Mouse (Mus musculus) adrenal gland, adult 18-20 months (tissue): ENCODE data around the gene Trp53rkb. TPM values are rescaled to one million over a fixed set of nuclear protein-coding genes. Genes with fewer than 3 reads are reported as not detected.
"Not testable (repeated sequence)": the region's sequence is repeated elsewhere in the genome, so short reads cannot be mapped to it uniquely, and the experiment has no call there.

ENCODE experiments used
- DNase-seq, 2 experiments: peaks; one replicate each; pipeline ENCODE4 v3.0.0; 2021 to 2022; ENCODE audit warnings: low spot score in 2 of 2
- long read RNA-seq, 2 experiments: library from polyadenylated mRNA; stranded (forward); transcript quantifications; one replicate each; pipeline ENCODE4 v2.0.0; 2021
- total RNA-seq, 2 experiments: library from RNA; stranded (reverse); gene quantifications; 1 replicate in 1 of 2; 2 replicates in 1 of 2; pipeline ENCODE4 v1.2.3; 2021

Gene Trp53rkb
- total RNA-seq, result 1 to 10 TPM; 4.2 to 5.7 TPM
- long read RNA-seq, experiment 1, full-length matches to known transcripts, result 3 of 4 reads
- long read RNA-seq, experiment 1, partial matches to known transcripts, result 0 of 4 reads
- long read RNA-seq, experiment 1, other reads (novel, unspliced or antisense), result 1 of 4 reads
- long read RNA-seq, experiment 2, full-length matches to known transcripts, result 10 of 11 reads
- long read RNA-seq, experiment 2, partial matches to known transcripts, result 0 of 11 reads
- long read RNA-seq, experiment 2, other reads (novel, unspliced or antisense), result 1 of 11 reads

DNA sequence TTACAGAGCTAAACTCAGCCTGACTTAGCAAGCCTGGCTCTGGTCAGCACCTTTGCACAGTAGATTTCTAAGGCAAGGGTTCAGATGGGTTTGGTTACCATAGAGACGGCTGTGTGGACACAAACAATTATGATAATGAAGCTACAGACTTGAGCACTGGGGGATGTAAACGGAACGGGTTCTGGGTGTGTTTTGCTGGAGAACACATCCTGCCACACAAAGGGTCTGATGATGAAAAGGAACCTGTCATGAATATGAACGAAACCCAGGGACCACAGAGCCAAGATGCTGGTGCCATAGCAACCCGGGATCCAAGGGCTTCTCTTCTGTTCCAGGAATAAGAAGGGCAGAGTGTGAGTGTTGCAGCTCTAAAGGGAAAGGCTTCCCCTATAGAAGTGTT, at the start of gene Trp53rkb:
Trp53rkb (plus strand) TSS at position 177 of the 400 bp plus-strand sequence.
- no peak for DNase-seq

DNA sequence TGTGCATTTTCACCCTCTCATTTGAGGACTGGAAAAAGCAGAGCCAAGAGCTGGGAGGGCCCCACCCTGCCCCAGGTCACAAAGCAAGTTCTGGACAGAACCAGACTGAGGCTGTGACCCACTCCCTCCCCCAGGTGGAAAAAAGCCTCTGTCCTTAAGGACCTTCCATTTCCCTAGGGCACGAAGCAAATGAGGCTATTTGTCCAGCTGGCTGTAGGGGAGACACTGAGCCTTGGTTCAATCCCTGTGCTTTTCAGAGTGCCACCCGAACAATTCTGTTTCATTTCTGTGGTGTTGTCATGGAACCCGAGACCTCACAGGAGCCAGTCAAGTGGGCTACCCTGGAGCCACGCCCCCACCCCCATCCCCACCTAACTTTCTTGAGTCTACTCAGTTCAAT, 48.8 kb upstream of the Trp53rkb start:
- DNase-seq, result no peak

DNA sequence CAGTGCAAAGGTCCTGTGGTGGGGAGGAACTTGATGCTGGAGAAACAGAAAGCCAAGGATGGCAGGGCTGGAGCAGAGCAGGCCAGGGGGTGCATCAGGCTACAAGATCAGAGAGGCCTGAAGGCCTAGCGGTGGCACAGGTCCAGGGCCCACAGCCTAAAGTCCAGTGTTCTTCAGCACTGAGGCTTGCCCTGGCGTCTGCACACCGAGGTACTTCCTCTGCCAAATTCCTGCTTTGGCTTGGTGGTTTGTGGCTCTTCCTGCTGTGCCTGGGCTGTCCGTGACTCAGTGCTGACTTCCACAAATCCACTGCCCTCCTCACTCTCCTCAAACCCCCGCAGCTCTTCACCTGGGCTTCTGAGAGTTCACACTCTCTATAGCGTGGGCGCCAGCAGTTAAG, 47.9 kb upstream of the Trp53rkb start:
- DNase-seq, result no peak

DNA sequence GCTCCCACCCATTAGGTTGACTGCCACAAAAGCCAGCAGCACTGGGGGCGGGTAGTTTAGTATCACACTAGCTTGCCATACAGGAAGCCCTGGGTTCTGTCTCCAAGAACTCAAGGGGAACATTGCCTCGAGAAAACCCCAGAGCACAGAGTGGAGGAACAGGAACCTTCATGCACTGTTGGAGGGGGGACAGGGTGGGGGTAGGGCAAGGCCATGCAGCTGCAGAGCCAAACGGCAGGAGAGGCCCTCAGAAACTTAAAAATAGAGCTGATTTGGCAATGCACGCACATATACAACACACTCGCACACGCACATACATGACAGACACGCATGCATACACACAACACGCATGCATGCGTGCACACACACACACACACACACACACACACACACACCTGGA, 46.5 kb upstream of the Trp53rkb start:
- DNase-seq, result no peak

DNA sequence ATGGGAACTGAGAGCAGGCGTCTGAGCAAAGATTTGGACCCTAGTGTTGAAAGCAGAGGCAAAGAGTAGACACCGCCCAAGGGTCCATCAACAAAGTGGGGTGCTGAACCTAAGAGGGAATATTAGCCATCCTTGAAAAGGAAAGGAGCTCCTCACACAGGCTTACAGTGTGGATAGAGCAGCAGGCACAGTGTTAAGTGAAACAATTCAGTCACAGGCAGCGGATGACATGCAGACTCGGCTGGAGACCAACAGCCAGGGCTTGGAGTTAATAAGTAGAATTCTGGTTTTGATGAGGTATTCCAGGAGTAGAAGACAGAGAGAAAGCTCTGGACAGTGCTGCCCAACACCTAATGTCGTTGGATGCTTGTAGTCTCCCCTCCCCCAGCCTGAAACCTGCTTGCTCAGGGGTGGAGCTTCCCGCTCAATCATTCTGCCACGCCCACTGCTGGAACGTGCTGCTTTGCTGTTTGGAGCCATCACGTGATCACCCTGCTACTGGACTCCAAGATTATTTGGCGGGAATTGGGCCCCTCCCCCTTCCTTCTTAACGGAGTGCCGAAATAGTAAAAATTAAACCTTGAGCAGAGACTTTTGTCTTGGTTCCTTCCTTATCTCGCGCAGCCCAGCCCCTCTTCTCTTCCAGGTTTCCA, 45.9 kb upstream of the Trp53rkb start:
- not testable (repeated sequence) for DNase-seq

DNA sequence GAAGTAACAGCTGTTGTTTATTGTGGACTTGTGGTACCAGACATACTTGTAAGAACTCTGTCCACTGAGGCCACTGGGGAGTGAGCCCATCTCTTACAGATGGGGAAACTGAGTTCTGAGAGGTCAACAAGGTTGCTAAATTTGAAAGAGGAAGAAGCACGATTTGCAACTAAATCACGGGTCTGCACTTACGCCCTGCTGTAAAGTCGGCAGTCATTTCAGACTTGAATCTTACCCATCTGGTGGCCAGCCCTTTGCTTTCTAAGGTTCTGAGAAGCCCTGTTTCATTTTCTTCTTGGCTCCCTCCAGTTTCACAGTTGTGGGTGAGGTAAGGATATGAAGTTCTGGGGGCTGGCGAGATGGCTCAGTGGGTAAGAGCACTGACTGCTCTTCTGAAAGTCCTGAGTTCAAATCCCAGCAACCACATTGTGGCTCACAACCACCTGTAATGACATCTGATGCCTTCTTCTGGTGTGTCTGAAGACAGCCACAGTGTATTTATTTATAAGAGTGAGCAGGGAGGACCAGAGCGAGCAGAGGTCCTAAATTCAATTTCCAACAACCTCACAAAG, 41.6 kb upstream of the Trp53rkb start:
- no peak for DNase-seq

DNA sequence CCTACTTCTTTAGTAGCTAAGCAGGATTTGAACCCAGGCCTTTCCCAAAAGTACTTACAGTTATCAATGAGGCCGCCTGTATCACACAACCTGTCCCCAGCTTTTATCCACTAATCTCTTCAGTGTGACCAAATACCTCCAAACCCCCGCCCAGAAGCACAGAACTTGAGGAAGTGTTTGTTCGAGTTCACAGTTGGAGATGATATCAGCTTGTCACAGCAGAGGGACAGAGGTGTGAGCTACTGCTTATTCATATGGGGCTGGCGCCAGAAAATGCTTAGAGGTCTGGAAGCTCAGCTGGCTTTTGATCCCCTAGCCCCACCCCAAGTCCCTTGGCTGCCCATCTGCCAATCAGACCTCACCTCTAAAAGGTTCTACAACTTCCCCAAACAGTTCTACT, 38.1 kb upstream of the Trp53rkb start:
- no peak for DNase-seq

DNA sequence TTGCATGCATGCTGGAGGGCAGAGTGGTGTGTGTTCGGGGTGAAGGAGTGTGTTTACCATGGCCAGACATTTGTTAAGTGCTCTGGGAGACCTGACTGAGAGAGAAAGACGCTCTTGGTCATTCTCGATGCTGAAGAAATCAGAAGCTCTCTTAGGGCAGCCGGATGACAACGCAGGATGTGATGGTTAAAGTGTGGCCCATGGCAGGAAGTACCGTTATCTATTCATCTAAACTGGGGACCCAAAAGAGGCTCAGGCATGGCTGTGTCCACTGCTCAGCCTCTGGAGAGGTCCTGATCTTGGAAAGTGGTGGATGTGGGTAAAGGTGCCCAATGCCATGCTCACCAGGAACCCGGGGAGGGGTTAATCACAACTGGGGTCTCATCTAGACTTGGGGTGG, 37.6 kb upstream of the Trp53rkb start:
- no peak for DNase-seq

DNA sequence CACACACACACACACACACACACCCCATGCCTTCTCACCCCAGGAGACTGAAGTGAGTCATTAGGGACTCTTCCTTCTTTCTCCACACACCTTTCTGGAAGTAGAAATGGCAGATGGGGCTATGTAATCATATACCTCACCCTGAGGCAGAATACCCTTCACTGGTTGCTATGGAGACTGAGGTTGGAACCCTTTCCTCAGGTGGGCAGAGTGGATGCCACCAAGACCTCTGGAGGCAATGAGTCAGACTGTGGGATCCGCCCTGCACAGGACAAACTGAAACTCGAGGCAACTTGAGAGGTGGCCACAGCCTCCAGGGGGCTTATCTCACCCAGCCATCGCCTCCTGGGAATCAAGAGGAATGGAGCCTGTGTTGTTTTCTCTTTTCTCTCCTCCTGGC, 34.4 kb upstream of the Trp53rkb start:
- DNase-seq, result no peak

DNA sequence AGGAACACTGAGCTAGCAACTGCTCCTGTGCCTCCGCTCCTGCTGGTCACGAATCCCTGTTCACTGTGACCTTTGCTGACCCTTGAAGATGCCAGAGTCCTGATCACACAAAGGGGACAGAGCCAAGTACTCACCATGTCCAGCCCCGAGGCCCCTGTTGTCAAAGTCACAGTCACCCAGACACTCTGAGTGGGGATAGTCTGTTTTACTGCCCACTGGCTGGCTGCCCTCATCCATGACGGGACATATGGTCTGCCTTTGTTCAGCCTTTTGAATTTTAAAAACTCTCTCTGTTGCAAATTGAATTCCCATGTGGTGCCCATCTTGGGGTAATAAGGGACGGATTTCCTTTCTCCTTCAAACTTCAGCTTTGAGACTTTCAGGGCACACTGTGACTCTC, 28.3 kb upstream of the Trp53rkb start:
- DNase-seq, result no peak

DNA sequence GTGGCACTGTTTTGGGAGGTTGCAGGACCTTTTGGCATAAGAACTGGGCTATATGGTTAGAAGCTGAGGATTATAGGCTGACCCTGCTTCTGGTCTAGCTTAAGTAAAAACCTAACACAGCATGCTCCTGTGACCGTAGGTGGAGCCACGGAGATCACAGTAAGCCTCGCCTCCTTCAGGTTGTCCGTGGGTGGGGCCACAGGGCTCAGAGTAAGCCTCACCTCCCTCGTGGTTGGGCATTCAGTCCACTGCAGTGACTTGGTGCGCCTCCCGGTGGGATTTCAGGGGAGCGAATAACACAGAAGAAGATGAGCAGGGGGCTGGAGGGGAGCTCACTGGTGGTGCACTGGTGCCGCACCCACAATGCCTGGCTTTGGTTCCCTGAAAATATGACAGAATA, 24.7 kb upstream of the Trp53rkb start:
- DNase-seq, result no peak

DNA sequence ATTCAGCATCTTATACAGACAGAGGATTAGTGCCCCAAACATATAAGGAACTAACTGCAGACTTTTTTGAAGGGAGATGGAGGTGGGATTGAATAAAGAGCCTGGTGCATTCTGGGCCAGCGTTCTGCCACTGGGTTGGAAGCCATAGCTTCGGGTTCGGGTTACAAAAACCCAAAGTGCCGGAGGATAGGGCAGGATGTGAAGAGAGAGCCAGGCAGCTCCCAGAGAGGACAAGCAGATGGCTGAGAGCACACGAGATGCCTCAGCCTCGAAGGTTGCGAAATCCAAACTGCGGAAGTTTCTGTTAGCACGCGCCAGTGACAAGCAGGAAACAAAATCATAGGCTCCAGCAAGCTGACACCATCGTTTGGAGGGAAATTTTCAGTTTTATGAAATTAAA, 20.9 kb upstream of the Trp53rkb start:
- DNase-seq, result no peak

DNA sequence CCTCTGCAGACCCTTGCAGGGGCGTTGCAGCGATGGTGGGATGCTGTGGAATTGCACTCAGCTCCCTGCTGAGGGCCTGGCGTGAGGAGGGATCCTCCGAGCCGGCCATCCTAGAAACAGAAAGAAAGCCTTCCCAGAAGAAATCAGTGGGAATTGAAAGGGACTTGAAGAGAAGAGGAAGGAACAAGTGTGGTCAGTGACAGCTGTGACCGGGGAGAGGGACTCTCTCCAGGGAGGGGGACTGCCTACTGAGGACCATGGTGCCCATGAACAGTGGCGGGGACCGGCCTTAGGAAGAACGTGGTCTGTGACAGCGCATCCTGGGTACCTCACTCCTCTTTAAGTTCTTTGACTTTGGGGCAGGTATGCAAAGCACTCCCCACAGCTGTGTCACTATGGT, 18.7 kb upstream of the Trp53rkb start:
- no peak for DNase-seq

DNA sequence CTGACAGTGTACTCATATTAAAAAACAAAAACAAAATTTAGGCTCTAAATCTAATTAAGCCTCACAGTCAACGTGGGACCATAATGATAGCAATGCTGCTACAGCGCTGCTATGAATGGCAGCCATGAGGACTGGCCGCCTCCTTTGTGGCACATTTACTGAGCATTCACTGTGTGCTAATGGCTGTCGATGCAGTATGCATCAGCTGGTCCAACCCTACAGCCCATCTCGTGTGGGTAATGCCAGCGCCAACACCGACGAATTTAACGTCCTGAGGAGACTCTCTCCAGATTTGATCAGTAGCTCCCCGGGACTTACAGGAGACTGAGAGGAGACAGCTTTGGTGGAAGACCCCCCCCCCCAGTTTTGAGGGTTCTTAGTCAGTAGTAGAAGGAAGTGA, 18.1 kb upstream of the Trp53rkb start:
- no peak for DNase-seq

DNA sequence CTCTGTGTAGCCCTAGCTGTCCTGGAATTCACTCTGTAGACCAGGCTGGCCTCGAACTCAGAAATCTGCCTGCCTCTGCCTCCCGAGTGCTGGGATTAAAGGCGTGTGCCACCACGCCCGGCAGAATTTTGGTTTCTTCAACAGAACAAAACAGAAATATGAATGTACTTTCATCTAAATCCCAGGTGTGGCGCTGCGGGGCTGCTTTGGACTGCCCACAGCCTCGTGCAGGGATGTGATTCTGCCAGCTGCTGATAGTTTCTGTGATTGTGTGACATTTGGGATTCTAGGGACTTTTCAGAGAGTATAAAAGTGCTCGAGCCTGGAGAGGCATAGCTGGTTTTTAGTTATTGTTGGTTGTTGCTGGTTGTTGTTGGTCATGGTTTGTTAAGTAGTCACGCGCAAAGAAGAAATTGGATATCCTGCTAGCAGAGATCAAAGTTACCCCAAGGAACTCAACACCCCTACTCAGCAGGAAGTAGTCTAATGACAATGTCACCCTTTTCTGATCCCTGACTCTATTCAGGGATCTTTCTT, 16.9 kb upstream of the Trp53rkb start:
- DNase-seq, result no peak

DNA sequence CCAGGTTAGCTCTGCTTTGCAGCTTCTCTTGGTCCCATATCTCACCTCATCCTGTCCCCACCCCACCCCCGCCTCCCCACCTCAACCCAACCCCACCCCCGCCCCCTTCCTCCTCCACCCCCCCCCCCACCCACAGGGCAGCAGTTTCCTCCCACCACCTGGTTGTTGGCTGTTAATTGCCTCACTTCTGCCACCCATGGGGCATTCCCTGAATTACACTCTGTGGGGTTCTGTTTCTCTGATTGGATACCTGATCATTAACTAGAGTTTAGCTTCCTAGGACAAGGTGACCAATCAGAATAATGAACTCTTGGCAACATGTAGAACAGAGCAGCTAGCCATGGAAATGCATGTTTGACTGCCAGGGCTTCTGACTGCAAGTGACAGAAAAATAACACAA, 16.1 kb upstream of the Trp53rkb start:
- DNase-seq, result no peak

DNA sequence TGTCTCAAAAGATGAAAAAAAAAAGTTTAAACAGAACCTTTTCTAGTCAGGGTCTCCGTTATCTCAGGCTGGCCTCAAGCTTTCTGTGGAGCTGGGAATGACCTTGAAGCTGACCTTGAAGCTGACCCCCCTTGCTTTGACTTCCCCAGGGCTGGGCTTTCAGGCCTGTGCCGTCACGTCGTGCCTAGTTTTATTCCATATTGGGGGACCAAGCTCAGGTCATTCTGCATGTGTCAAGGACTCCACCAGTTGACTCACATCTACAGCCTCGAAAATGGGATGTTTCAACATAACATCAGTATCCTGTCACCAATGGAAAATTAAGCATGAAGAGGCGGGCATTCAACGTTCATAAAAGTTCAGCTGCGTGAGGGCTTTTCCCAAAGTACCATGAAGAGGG, 12.4 kb upstream of the Trp53rkb start:
- no peak for DNase-seq

DNA sequence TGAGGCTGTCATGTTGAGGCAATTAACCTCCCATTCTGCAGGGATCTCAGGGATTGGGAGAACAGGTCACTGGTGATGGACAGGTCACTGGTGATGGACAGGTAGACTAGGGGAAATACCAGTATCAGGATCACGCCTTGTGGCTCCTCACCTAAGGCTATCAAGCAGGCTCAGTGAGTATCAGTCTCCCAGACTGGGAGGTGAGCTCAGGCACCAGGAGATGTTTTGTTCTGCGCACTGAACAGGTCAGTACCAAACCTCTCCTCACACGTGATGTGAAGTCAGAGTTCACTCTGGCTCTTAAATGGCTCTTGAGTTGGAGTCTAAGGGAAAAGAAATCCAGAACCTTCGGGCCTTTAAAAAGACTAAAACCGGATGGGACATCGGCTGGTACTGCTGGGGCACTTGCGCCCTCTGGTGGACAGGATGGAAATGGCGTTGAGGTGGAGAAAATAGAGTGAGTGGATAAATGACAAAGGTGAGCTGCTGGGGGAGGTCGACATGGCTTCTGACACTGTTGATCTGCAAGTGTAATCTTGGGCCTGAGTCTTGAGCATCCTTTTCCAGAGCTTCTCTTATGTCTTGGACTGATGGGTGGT, 11.3 kb upstream of the Trp53rkb start:
- DNase-seq, result peak; percentile 83 to 86

DNA sequence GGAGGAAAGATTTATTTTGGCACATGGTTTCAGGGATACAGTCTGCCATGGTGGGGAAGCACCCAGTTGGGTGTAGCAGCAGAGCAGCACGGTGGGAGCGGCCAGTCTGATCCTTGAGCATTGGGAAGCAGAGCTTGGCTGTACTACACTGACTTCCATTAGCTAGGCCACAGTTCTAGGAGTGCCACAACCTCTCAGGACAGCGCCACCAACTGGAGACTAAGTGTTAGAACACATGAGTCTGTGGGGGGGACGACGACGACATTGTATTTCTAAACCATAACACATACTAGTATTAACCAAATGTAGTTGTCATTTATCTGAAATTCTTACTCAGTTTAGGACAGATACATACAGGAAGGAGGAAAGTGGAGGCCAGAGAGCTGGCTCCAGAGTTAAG, 8.0 kb upstream of the Trp53rkb start:
- DNase-seq, result no peak

DNA sequence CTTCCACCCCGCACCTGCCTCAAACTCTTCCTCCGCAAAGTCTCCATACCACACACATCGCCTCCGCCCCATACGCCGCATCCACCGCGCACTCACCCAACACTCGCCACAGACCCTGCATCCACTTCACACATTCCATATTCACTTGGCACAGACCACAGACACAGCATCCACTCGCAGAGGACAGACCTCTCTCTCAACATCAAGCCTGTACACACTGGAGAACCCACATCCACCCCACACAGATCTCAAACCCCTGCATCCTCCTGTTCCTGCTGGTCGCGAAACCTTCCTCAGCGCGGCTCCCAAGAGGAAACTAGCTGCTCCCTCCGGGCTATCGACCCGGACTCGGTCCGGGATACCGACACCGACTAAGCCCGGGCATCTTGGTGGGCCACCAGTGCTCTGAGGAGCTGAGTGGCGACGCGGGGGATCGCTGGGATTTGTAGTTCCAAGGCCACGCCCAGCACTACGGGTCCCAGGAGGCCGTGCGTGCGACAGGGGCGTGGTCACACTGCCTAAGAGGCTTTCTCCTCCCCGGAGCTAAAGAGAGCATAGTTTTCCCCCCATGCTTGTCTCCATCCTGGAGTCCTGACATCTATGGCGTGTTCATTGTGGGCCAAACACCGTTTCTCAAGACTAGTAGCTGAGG, 5.9 kb upstream of the Trp53rkb start:
- peak; percentile 84 to 86 for DNase-seq

DNA sequence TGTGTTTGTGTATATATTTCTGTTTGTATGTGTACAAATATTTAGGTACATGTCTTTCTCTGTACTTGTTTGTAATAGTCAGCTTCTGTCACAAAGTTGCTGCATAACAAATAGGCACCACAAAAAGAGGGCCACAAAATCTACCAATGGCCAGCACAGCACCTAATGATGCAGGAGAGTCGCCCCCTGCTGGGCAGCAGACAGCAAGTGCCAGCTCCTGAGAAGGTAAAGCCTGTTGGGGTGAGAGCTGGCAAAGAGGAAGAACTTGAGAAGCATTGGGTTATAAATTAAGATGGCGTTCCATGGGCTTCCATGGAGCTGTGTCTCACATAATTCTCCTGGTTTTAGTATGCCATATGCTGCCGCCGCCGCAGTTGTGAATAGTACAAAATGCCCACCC, 593 bp upstream of the Trp53rkb start:
- DNase-seq, result no peak
